Mouse (Mus musculus): ENCODE data around the gene Gabrg3.

Gene Gabrg3

DNA sequence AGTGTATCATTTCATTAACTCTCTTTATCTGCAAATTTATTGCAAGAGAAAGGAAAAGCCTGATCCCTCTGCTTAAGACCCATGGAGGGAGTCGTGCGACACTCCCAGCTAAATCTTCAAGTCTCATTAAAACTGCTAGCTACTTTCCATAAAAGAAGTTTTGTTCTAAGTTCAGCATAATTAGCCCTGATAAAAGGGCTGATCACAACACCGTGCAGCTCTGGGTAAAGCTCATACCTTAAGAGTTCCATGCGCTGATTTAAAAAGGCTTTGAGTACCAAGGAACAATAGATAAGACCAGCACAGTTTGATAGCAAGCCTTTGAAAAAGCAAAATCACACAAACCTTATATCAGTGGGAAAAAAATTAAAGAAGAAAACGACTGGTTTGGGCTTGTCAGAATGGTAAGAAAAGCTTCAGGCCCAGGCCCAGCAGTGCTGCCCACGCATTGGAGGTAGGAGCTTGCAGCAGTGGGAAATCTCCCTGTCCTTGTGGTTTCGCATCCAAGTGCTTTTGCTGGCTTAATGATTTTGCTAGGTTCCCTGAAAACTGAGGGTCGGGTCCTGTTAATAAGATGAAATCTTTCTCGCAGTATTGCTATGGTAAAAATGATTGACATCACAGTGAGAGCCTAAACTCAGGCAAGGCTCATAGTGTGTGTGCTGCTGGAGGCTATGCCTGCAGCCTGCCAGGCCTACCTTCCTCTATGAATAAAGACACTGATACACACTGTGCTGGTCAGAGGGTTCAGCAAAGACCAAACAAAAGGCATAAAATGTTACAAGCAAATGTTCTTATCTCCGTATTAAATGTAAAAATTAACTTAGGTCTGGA is 621.2 kb downstream of the Gabrg3 start:
- no peak for DNase-seq (ENCODE audit: extremely low spot score, low read depth, low spot score)

DNA sequence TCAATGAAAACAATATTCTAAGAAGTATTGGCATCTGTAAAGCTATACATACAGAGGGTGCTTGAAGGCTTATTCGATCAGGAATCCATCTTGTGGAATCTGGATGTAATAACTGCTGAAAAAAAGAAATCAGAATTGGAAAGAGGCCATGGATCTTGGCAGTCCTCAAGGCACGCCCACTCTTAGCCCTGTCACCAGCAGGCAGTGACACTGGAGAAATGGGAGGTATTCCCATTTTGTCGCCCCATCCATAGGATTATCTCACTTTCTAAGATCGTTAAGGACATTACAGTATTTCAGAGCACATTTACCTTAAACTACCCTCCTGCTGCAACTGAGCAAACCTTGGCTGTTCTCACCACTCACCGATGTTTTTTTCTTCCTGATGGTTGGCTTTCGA is 657.8 kb downstream of the Gabrg3 start:
- DNase-seq (ENCODE audit: extremely low spot score, low read depth, low spot score), result no peak
